Mouse (Mus musculus) hindbrain, embryonic 16.5 days (tissue): Measurements from ENCODE around the gene C530025M09Rik. TPM values are rescaled to one million over a fixed set of nuclear protein-coding genes. Genes with fewer than 3 reads are reported as not detected.

Experiments used
- ATAC-seq: fragments of 200-750 bp; cut with Nextera tagmentation; 2 replicates; pipeline ENCODE4 v1.8.0; 2017; ENCODE audit warnings: moderate TSS enrichment, moderate library complexity
- H3K27ac ChIP-seq: fragments of 300-500 bp; sonication (generic); 2 replicates; pipeline ENCODE4 v1.5.1; 2014; ENCODE audit warnings: low read depth, mild to moderate bottlenecking, control low read depth, low read length, moderate library complexity
- H3K27me3 ChIP-seq: fragments of 300-500 bp; sonication (generic); replicated peaks from 2 replicates; pipeline ENCODE4 v1.6.1; 2014; ENCODE audit warnings: low read length; ENCODE audit not compliant: control insufficient read depth, insufficient read depth
- H3K36me3 ChIP-seq: fragments of 300-500 bp; sonication (generic); 2 replicates; pipeline ENCODE4 v1.6.1; 2014; ENCODE audit warnings: mild to moderate bottlenecking, low read length, moderate library complexity, mixed read lengths; ENCODE audit not compliant: control insufficient read depth, insufficient read depth
- H3K4me1 ChIP-seq: fragments of 300-500 bp; sonication (generic); 2 replicates; pipeline ENCODE4 v1.6.1; 2014; ENCODE audit warnings: low read depth, low read length; ENCODE audit not compliant: control insufficient read depth, insufficient read depth
- H3K4me2 ChIP-seq: fragments of 300-500 bp; sonication (generic); 2 replicates; pipeline ENCODE4 v1.6.1; 2014; ENCODE audit warnings: mild to moderate bottlenecking, low read length, control low read depth, moderate library complexity
- H3K4me3 ChIP-seq: fragments of 300-500 bp; sonication (generic); 2 replicates; pipeline ENCODE4 v1.5.1; 2014; ENCODE audit warnings: mild to moderate bottlenecking, low read length, control low read depth, moderate library complexity
- H3K9ac ChIP-seq: fragments of 300-500 bp; sonication (generic); 2 replicates; pipeline ENCODE4 v1.6.1; 2014; ENCODE audit warnings: low read depth, mild to moderate bottlenecking, control low read depth, low read length, moderate library complexity
- H3K9me3 ChIP-seq: fragments of 300-500 bp; sonication (generic); 2 replicates; pipeline ENCODE4 v1.6.1; 2014; ENCODE audit warnings: mild to moderate bottlenecking, low read length, moderate library complexity; ENCODE audit not compliant: control insufficient read depth
- WGBS: fragments of 180-500 bp; shearing (Covaris S2); extraction: QIAGEN DNeasy Blood & Tissue Kit; methylation state at CpG from one replicate; pipeline ENCODE4 v1.1.7; 2014; 5-methylcytosine and 5-hydroxymethylcytosine counted together
- polyA plus RNA-seq: library from polyadenylated mRNA; unstranded; fragments of >200 nt; fragmentation: Nextera tagmentation; extraction: Ambion mirVana; gene quantifications from 2 replicates; pipeline ENCODE4 v1.2.1, GENCODE M21; 2015

Gene C530025M09Rik
- polyA plus RNA-seq, 1 experiment from 2014 or later, result 2.6 TPM

DNA sequence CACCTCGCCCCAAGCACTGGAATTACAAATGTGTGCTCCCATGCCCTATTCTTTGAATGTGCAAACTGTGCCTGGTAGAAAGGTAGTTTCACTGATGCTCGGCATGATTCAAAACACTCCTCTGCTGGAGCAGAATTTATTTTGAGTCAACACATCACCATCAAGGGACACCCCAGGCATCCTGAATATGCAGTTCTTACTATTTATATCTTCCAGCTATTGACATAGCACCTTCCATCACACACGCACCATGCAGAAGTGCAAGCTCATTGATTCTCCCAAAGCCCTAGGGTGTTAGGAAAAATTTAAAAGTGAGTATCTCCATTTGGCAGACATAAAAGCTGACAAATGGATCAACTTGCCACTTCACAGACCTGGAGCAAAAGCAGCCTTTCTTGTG, 12.6 kb downstream of the C530025M09Rik start:
- no peak for ATAC-seq
- WGBS, result 65% methylated on average over 3 of the region's 3 CpGs

DNA sequence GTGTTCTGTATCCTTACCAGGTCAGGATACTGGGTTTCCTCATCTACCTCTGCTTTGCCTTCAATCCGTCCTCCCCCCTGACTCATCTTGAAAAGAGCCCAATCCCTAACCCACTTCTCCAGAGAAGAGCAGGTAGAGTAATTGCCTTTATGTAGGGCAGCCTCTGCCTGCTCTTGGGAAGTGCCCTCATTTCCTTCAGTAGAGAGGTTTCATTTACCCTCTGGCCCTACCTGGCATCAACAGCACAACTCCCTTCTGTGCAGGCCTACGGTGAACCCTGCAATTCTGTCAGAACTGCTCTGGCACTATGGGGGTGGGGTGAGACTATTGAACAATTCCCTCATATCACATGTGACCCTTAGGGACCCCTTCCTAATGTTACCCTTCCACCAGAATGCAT, 18.1 kb downstream of the C530025M09Rik start:
- H3K27me3 ChIP-seq, result no peaks in the 10 kb centered on the region
- H3K27ac ChIP-seq, result no peak overlapping the region
- WGBS, result 91% methylated on average over 2 of the region's 2 CpGs
- H3K4me3 ChIP-seq, result no peak overlapping the region
- no peaks in the 10 kb centered on the region for H3K4me1 ChIP-seq
- no peaks in the 10 kb centered on the region for H3K36me3 ChIP-seq
- no peak overlapping the region for H3K9ac ChIP-seq
- no peak overlapping the region for H3K4me2 ChIP-seq
- H3K9me3 ChIP-seq, result no peaks in the 10 kb centered on the region
- no peak for ATAC-seq

More for the DNA sequence above, 12.6 kb downstream of the C530025M09Rik start:
- Histone ChIP-seq H3K4me3 (no peak overlapping the region), H3K4me2 (no peak overlapping the region), H3K9ac (no peak overlapping the region), H3K9me3 (no peaks in the 10 kb centered on the region), H3K27ac (no peak overlapping the region), H3K27me3 (no peaks in the 10 kb centered on the region), H3K4me1 (no peaks in the 10 kb centered on the region), H3K36me3 (no peaks in the 10 kb centered on the region)

DNA sequence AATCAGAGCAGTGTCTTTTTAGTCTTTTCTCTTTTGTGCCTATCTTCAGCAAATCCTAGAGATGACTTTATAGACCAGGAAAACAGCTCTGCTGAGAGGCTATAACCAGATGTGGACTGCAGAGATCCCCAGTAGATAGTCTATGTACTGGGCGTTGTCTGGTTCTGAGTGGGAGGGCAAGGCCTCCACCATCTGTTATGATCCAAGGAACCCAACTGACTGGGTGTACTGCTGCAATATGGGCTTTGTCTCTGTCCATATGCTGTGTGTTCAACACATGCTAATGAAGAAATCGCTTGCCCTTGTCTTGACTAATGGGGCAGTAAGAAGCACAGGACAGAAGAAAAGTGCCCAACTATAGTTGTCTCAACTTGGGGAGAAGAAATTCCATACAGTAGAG, 25.8 kb downstream of the C530025M09Rik start:
- no peaks in the 10 kb centered on the region for H3K36me3 ChIP-seq
- no peaks in the 10 kb centered on the region for H3K27me3 ChIP-seq
- H3K9me3 ChIP-seq, result no peaks in the 10 kb centered on the region
- no peak overlapping the region for H3K4me3 ChIP-seq
- H3K9ac ChIP-seq, result no peak overlapping the region
- H3K4me1 ChIP-seq, result no peaks in the 10 kb centered on the region
- no peak overlapping the region for H3K27ac ChIP-seq
- 79% methylated on average over 2 of the region's 2 CpGs for WGBS
- no peak overlapping the region for H3K4me2 ChIP-seq
- ATAC-seq, result no peak

DNA sequence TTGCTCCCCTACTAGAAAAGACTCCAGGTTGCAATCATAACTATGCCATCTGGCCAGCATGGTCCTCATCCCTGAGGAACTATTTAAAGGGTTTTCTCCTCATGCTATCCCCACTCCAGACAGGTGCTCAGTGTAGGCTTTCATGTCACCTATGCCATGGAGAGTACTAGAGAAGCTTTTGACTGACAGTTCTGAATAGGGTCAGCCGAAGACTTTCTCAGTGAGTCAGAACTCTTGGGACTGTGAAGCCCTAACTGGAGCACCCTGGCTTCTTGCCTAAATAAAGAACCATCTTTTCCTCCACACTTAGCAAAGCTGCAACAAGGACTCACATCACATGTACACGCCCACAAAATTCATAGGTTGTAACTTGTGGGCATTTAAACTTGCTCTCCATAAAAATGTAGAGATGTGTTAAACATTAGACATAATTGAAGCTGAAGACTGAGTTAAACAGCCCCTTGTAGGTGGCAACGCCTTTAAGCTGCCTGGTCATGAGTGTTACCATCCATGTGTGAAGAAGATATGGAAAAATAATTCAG, 26.3 kb downstream of the C530025M09Rik start:
- WGBS, result 86% methylated on average over 3 of the region's 3 CpGs
- Histone ChIP-seq H3K9me3 (no peaks in the 10 kb centered on the region), H3K4me3 (no peak overlapping the region), H3K9ac (no peak overlapping the region), H3K36me3 (no peaks in the 10 kb centered on the region), H3K27ac (no peak overlapping the region), H3K27me3 (no peaks in the 10 kb centered on the region), H3K4me2 (no peak overlapping the region), H3K4me1 (no peaks in the 10 kb centered on the region)
- no peak for ATAC-seq

DNA sequence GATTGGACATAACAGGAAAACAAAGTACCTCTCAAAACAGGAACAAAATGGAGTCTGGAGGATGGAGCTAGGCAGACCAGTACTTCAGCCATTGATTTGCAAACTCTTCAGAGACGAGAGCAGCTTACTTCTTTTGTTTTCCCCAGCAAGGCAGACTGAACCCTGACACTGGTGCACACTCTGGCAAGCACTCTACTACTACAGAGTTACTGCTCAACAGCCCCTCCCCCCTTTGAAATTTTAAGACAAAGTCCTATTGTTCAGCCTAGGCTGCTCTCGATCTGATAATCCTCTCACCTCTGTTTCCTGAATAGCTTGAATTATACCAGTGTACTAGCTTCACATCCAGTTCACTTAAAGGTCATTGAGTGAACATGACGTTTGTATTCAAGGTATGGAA, 32.4 kb downstream of the C530025M09Rik start:
- Histone ChIP-seq H3K9me3 (no peaks in the 10 kb centered on the region), H3K36me3 (no peaks in the 10 kb centered on the region), H3K27ac (no peak overlapping the region), H3K27me3 (no peaks in the 10 kb centered on the region), H3K4me1 (no peaks in the 10 kb centered on the region), H3K4me2 (no peak overlapping the region), H3K9ac (no peak overlapping the region), H3K4me3 (no peak overlapping the region)
- ATAC-seq, result no peak
- 7% methylated on average over 3 of the region's 3 CpGs for WGBS

Other genes starting within 250 kb of the C530025M09Rik start
- 45.6 and 47.7 TPM in 2 replicates for gene Syndig1, start 2.0 kb downstream of the C530025M09Rik start, polyA plus RNA-seq